Mouse (Mus musculus): ENCODE data around the gene Emg1. TPM values are rescaled to one million over a fixed set of nuclear protein-coding genes. Genes with fewer than 3 reads are reported as not detected.

The Emg1 gene
- total and polyA plus RNA-seq, 3 experiments: 51.8 to 78.8 (median 71.4) TPM

DNA sequence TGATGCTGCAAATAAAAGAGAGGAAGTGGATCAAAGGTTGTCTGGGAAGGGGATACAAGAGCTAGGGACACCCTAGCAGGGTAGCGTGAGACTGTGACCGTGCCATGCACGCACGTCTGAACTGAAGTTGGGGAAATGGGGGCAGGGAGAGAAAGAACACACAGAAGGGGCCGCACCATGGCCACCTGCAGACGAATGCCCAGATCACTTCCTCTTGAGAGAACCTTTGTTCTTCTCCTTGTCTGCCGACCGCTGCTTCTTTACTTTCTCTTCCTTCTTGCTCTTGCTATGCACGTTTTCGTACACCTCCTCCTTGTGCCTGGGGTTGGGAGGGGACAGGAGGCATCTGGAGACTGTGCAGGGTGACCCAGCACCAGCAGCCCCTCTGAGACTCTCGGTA is 8.9 kb upstream of the Emg1 start:
- no peaks in the 10 kb centered on the region; the same call in 1 of the 2 replicates for H3K4me1 ChIP-seq (ENCODE audit: control insufficient read depth, insufficient read depth, low read length)

GRCm38 (mm10) chr6:124719354-124719978 is 7.5 kb upstream of the Emg1 start:
- Histone ChIP-seq H3K36me3 (ENCODE audit: control insufficient read depth, insufficient read depth, low read length) (no peaks in the 10 kb centered on the region), H3K79me2 (replicated peaks; ENCODE audit: control insufficient read depth, insufficient read depth, low read length) (no peaks in the 10 kb centered on the region), H3K4me1 (ENCODE audit: control insufficient read depth, insufficient read depth, low read length) (no peaks in the 10 kb centered on the region; the same call in 1 of the 2 replicates), H3K27ac (peak overlapping the region; percentile 47; the same call in 1 of the 2 replicates), H3K9ac (ENCODE audit: low read depth, low read length) (no peak overlapping the region), H3K4me3 (no peak overlapping the region), H3K27me3 (ENCODE audit: control insufficient read depth, insufficient read depth, low read length) (no peaks in the 10 kb centered on the region)
- DNase-seq: no peak
- WGBS: 60% methylated on average over 7 of the region's 7 CpGs
- TF ChIP-seq CTCF (IDR thresholded peaks at IDR 0.05) (no peak), POLR2A (IDR thresholded peaks at IDR 0.05; ENCODE audit: insufficient read depth, low read depth, low read length) (no peak), EP300 (IDR thresholded peaks at IDR 0.05; ENCODE audit: insufficient read depth, low read depth, low read length) (no peak)
- intact Hi-C loops (cut with DNase I): no loop called here

More for the DNA sequence above, 8.9 kb upstream of the Emg1 start:
- H3K27ac ChIP-seq: no peak overlapping the region
- DNase-seq: no peak
- no peak overlapping the region for H3K4me3 ChIP-seq
- H3K9ac ChIP-seq (ENCODE audit: low read depth, low read length): no peak overlapping the region
- no peaks in the 10 kb centered on the region for H3K36me3 ChIP-seq (ENCODE audit: control insufficient read depth, insufficient read depth, low read length)
- H3K79me2 ChIP-seq (replicated peaks; ENCODE audit: control insufficient read depth, insufficient read depth, low read length): no peaks in the 10 kb centered on the region
- intact Hi-C loops (cut with DNase I): no loop called here
- TF ChIP-seq EP300 (IDR thresholded peaks at IDR 0.05; ENCODE audit: insufficient read depth, low read depth, low read length): no peak
- TF ChIP-seq POLR2A (IDR thresholded peaks at IDR 0.05; ENCODE audit: insufficient read depth, low read depth, low read length): no peak
- TF ChIP-seq CTCF (IDR thresholded peaks at IDR 0.05): no peak
- no peaks in the 10 kb centered on the region for H3K27me3 ChIP-seq (ENCODE audit: control insufficient read depth, insufficient read depth, low read length)
- WGBS: 64% methylated on average over 11 of the region's 11 CpGs

DNA sequence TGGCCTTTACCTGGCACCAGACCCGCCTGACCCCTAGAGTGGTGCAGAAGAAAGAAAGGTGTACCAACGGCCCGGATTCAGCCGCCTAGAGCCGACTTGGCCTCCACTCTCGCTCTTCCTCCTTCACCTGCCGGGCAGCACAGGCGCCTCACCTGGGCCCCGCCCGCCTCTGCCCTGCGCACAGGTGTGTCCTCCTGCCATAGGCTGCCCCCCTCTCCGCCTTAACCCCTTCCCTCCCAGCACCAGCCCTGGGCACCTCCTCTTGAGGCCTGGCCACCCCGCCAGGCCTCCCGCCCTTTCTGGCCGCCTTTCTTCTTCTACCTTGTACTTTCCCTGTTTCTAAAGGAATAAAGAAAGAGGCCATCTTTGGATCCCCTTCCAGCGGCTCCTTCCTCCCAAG is 6.7 kb upstream of the Emg1 start:
- H3K27ac ChIP-seq: no peak overlapping the region
- WGBS: 80% methylated on average over 16 of the region's 16 CpGs
- TF ChIP-seq POLR2A (IDR thresholded peaks at IDR 0.05; ENCODE audit: insufficient read depth, low read depth, low read length) (no peak), EP300 (IDR thresholded peaks at IDR 0.05; ENCODE audit: insufficient read depth, low read depth, low read length) (no peak), CTCF (IDR thresholded peaks at IDR 0.05) (no peak)
- H3K4me3 ChIP-seq: no peak overlapping the region
- no peaks in the 10 kb centered on the region for H3K36me3 ChIP-seq (ENCODE audit: control insufficient read depth, insufficient read depth, low read length)
- no peak for DNase-seq
- H3K9ac ChIP-seq (ENCODE audit: low read depth, low read length): no peak overlapping the region
- no peaks in the 10 kb centered on the region for H3K27me3 ChIP-seq (ENCODE audit: control insufficient read depth, insufficient read depth, low read length)
- intact Hi-C loops (cut with DNase I): no loop called here
- H3K4me1 ChIP-seq (ENCODE audit: control insufficient read depth, insufficient read depth, low read length): no peaks in the 10 kb centered on the region; the same call in none of the 2 replicates
- H3K79me2 ChIP-seq (replicated peaks; ENCODE audit: control insufficient read depth, insufficient read depth, low read length): peaks cover 2% of the 10 kb centered on the region; the same call in 1 of the 2 replicates

GRCm38 (mm10) chr6:124717968-124718367 is 6.0 kb upstream of the Emg1 start:
- Histone ChIP-seq H3K4me1 (ENCODE audit: control insufficient read depth, insufficient read depth, low read length) (peaks cover 3% of the 10 kb centered on the region), H3K27ac (no peak overlapping the region), H3K36me3 (ENCODE audit: control insufficient read depth, insufficient read depth, low read length) (peaks cover 2% of the 10 kb centered on the region), H3K9ac (ENCODE audit: low read depth, low read length) (no peak overlapping the region), H3K4me3 (no peak overlapping the region), H3K27me3 (ENCODE audit: control insufficient read depth, insufficient read depth, low read length) (no peaks in the 10 kb centered on the region), H3K79me2 (replicated peaks; ENCODE audit: control insufficient read depth, insufficient read depth, low read length) (peaks cover 2% of the 10 kb centered on the region; the same call in 1 of the 2 replicates)
- 56% methylated on average over 13 of the region's 13 CpGs for WGBS
- intact Hi-C loops (cut with DNase I): no loop called here
- no peak for TF ChIP-seq EP300 (IDR thresholded peaks at IDR 0.05; ENCODE audit: insufficient read depth, low read depth, low read length)
- TF ChIP-seq POLR2A (IDR thresholded peaks at IDR 0.05; ENCODE audit: insufficient read depth, low read depth, low read length): no peak
- no peak for TF ChIP-seq CTCF (IDR thresholded peaks at IDR 0.05)
- no peak for DNase-seq

GRCm38 (mm10) chr6:124716864-124717490 is 5.0 kb upstream of the Emg1 start:
- H3K9ac ChIP-seq (ENCODE audit: low read depth, low read length): no peak overlapping the region
- peak; percentile 57 to 59 for DNase-seq
- no peak overlapping the region for H3K4me3 ChIP-seq

DNA sequence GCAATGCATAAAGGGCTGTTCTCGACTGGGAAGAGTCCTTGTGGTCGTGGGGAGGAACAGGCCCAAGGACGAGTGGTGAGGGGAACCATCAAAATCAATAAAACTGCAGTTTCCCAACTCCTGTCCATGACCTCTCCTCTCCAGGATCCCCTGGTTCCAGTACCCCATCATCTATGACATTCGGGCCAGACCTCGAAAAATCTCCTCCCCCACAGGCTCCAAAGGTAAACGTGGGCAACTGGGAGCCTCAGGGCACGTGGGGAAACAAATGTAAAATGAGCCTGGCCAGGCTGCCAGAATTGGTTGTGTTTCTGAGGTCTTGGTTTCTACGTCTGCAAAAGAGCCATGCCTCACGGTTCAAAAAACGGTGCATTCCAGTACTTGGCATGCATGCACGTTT is 940 bp upstream of the Emg1 start:
- H3K36me3 ChIP-seq (ENCODE audit: control insufficient read depth, insufficient read depth, low read length): peaks cover 5% of the 10 kb centered on the region

More at GRCm38 (mm10) chr6:124716864-124717490, 5.0 kb upstream of the Emg1 start:
- 58% methylated on average over 20 of the region's 20 CpGs for WGBS
- Histone ChIP-seq H3K79me2 (replicated peaks; ENCODE audit: control insufficient read depth, insufficient read depth, low read length) (peaks cover 2% of the 10 kb centered on the region; the same call in 1 of the 2 replicates), H3K27ac (no peak overlapping the region), H3K27me3 (ENCODE audit: control insufficient read depth, insufficient read depth, low read length) (no peaks in the 10 kb centered on the region), H3K4me1 (ENCODE audit: control insufficient read depth, insufficient read depth, low read length) (peaks cover 5% of the 10 kb centered on the region), H3K36me3 (ENCODE audit: control insufficient read depth, insufficient read depth, low read length) (peaks cover 2% of the 10 kb centered on the region)
- TF ChIP-seq CTCF (IDR thresholded peaks at IDR 0.05): peak; percentile 70
- no peak for TF ChIP-seq POLR2A (IDR thresholded peaks at IDR 0.05; ENCODE audit: insufficient read depth, low read depth, low read length)
- 0 out of 2 replicates have a peak, but pooled peaks have one; percentile 41 for TF ChIP-seq EP300 (IDR thresholded peaks at IDR 0.05; ENCODE audit: insufficient read depth, low read depth, low read length)
- intact Hi-C loops (cut with DNase I): no loop called here

More for the DNA sequence above, 940 bp upstream of the Emg1 start:
- WGBS: 10% methylated on average over 11 of the region's 11 CpGs
- no peak for DNase-seq
- Histone ChIP-seq H3K79me2 (replicated peaks; ENCODE audit: control insufficient read depth, insufficient read depth, low read length) (peaks cover 2% of the 10 kb centered on the region; the same call in 1 of the 2 replicates), H3K4me3 (peak overlapping the region; percentile 88), H3K9ac (ENCODE audit: low read depth, low read length) (peak overlapping the region; percentile 94), H3K4me1 (ENCODE audit: control insufficient read depth, insufficient read depth, low read length) (peaks cover 5% of the 10 kb centered on the region), H3K27ac (peak overlapping the region; percentile 96), H3K27me3 (ENCODE audit: control insufficient read depth, insufficient read depth, low read length) (no peaks in the 10 kb centered on the region)
- TF ChIP-seq POLR2A (IDR thresholded peaks at IDR 0.05; ENCODE audit: insufficient read depth, low read depth, low read length) (no peak), EP300 (IDR thresholded peaks at IDR 0.05; ENCODE audit: insufficient read depth, low read depth, low read length) (no peak), CTCF (IDR thresholded peaks at IDR 0.05) (no peak)
- intact Hi-C loops (cut with DNase I): loop anchor here (1.0 to 2.0 kb wide), 5 partner anchors 27 to 326 kb away; partner anchors contain the start of genes Atn1, Gm45234, Ing4 and Lpcat3

All from heart, adult 2 months (tissue).